ENCODE assay signal across 8 mouse cellular contexts in genomic region chr13:52817991-52818491, GRCm38 (mm10).
DNase-seq lines count a peak whose midpoint lies in the region; ATAC-seq and TF ChIP-seq lines count a peak whose summit lies in the region.

No protein-coding gene starts in this region.

- no peak for TF ChIP-seq CTCF in kidney, adult 2 months (conservative IDR thresholded peaks at IDR 0.05; ENCODE audit: insufficient read depth, insufficient read length, low read depth, low read length)
- no peak for TF ChIP-seq CTCF in stomach, postnatal 0 days (IDR thresholded peaks at IDR 0.05; ENCODE audit: low read depth)

- no peak overlapping the region for H3K4me3 ChIP-seq in kidney, adult 2 months (ENCODE audit: insufficient read depth, low read depth, low read length)
- H3K4me3 ChIP-seq in embryonic facial prominence, embryonic 13.5 days: no peak overlapping the region
- H3K4me3 ChIP-seq in intestine, embryonic 14.5 days (ENCODE audit: low read depth, low read length): no peak overlapping the region
- H3K4me3 ChIP-seq in stomach, postnatal 0 days (ENCODE audit: low read depth, low read length): no peak overlapping the region

- ATAC-seq in embryonic facial prominence, embryonic 13.5 days (ENCODE audit: insufficient number of reproducible peaks, insufficient read depth, low FRiP score, low TSS enrichment, low read depth): no peak
- no peak for ATAC-seq in intestine, embryonic 14.5 days (replicated peaks; ENCODE audit: low FRiP score, low TSS enrichment, low read depth)
- ATAC-seq in stomach, postnatal 0 days (ENCODE audit: low FRiP score, low TSS enrichment): no peak

- no peak for TF ChIP-seq POLR2A in kidney, adult 2 months (IDR thresholded peaks at IDR 0.05; ENCODE audit: low read depth, low read length)

- 0 out of 2 replicates have a peak overlapping the region, but pooled peaks have one; percentile 49 for H3K27ac ChIP-seq in kidney, adult 2 months (ENCODE audit: insufficient read depth, low read depth, low read length)
- peak overlapping the region; percentile 48; the same call in 1 of the 2 replicates for H3K27ac ChIP-seq in embryonic facial prominence, embryonic 13.5 days
- peak overlapping the region; percentile 48; the same call in 1 of the 2 replicates for H3K27ac ChIP-seq in intestine, embryonic 14.5 days (ENCODE audit: low read depth)
- H3K27ac ChIP-seq in stomach, postnatal 0 days (replicated peaks): peak overlapping the region; percentile 83

- no peaks in the 10 kb centered on the region for H3K27me3 ChIP-seq in kidney, adult 2 months (replicated peaks; ENCODE audit: control insufficient read depth, insufficient read depth, low read length)
- H3K27me3 ChIP-seq in embryonic facial prominence, embryonic 13.5 days: no peaks in the 10 kb centered on the region
- no peaks in the 10 kb centered on the region for H3K27me3 ChIP-seq in intestine, embryonic 14.5 days (replicated peaks; ENCODE audit: control insufficient read depth, insufficient read depth, low read length)
- no peaks in the 10 kb centered on the region for H3K27me3 ChIP-seq in stomach, postnatal 0 days (ENCODE audit: control insufficient read depth, insufficient read depth, low read length)

- H3K4me2 ChIP-seq in embryonic facial prominence, embryonic 13.5 days: no peak overlapping the region
- peak overlapping the region; percentile 5 for H3K4me2 ChIP-seq in intestine, embryonic 14.5 days (ENCODE audit: low read length)
- H3K4me2 ChIP-seq in stomach, postnatal 0 days (replicated peaks; ENCODE audit: low read depth): no peak overlapping the region

- peak; percentile 47 for DNase-seq in kidney, adult 2 months
- DNase-seq in kidney, adult 8-10 months: no peak
- no peak for DNase-seq in intestine, embryonic 14.5 days (ENCODE audit: low spot score)
- DNase-seq in left cerebral cortex, postnatal 10 days (ENCODE audit: extremely low spot score in 1 of 2, low spot score in 2 of 2): peak; percentile 68 to 72
- DNase-seq in stomach, postnatal 0 days (ENCODE audit: low spot score): no peak
- no peak for DNase-seq in thymus, postnatal 10 days (ENCODE audit: low spot score in 2 of 2)
- no peak for DNase-seq in thymus, postnatal 4 days

- peaks cover 10% of the 10 kb centered on the region for H3K4me1 ChIP-seq in kidney, adult 2 months (ENCODE audit: control insufficient read depth, insufficient read depth, low read length)
- peaks cover 46% of the 10 kb centered on the region for H3K4me1 ChIP-seq in embryonic facial prominence, embryonic 13.5 days
- H3K4me1 ChIP-seq in intestine, embryonic 14.5 days (replicated peaks; ENCODE audit: control insufficient read depth, insufficient read depth, low read length): peaks cover 32% of the 10 kb centered on the region
- peaks cover 13% of the 10 kb centered on the region for H3K4me1 ChIP-seq in stomach, postnatal 0 days (replicated peaks; ENCODE audit: control insufficient read depth, insufficient read depth)

- H3K36me3 ChIP-seq in kidney, adult 2 months (ENCODE audit: control insufficient read depth, insufficient read depth, low read length): no peaks in the 10 kb centered on the region
- no peaks in the 10 kb centered on the region for H3K36me3 ChIP-seq in embryonic facial prominence, embryonic 13.5 days
- H3K36me3 ChIP-seq in intestine, embryonic 14.5 days (ENCODE audit: control insufficient read depth, insufficient read depth, low read length): no peaks in the 10 kb centered on the region
- H3K36me3 ChIP-seq in stomach, postnatal 0 days (ENCODE audit: control insufficient read depth, insufficient read depth, low read length): no peaks in the 10 kb centered on the region

- WGBS in kidney, adult 2 months: 37% methylated on average over 6 of the region's 6 CpGs
- WGBS in embryonic facial prominence, embryonic 13.5 days: 34% methylated on average over 6 of the region's 6 CpGs
- 44% methylated on average over 6 of the region's 6 CpGs for WGBS in intestine, embryonic 14.5 days
- whole genome bisulfite sequencing in stomach, postnatal 0 days: 23% methylated on average over 6 of the region's 6 CpGs

- H3K9ac ChIP-seq in embryonic facial prominence, embryonic 13.5 days: no peak overlapping the region
- H3K9ac ChIP-seq in intestine, embryonic 14.5 days (ENCODE audit: low read length): no peak overlapping the region
- H3K9ac ChIP-seq in stomach, postnatal 0 days (ENCODE audit: low read length): no peak overlapping the region

- TF ChIP-seq EP300 in stomach, postnatal 0 days (optimal IDR thresholded peaks at IDR 0.05): no peak

- intact Hi-C loops in left cerebral cortex, postnatal 10 days (cut with DNase I): no loop called here

- H3K9me3 ChIP-seq in embryonic facial prominence, embryonic 13.5 days: no peaks in the 10 kb centered on the region
- H3K9me3 ChIP-seq in intestine, embryonic 14.5 days (ENCODE audit: control insufficient read depth, low read length): no peaks in the 10 kb centered on the region
- H3K9me3 ChIP-seq in stomach, postnatal 0 days (ENCODE audit: control insufficient read depth, low read length): no peaks in the 10 kb centered on the region

Comparison
In these comparisons a context has a peak if more than half of its experiments do, and no peak if none do; other contexts are left out.
1. DNase-seq: peak in kidney, adult 2 months (single experiment) and left cerebral cortex, postnatal 10 days (2 of 2); none in kidney, adult 8-10 months (0 of 2), intestine, embryonic 14.5 days (single experiment), stomach, postnatal 0 days (single experiment), thymus, postnatal 10 days (0 of 2) and thymus, postnatal 4 days (single experiment).
2. Peak in every context shown above with its lines, with median percentiles within 50 percentile points of each other: H3K27ac ChIP-seq.